Mouse (Mus musculus) kidney, adult 2 months (tissue): ENCODE results near the gene Gm4763.
"Not testable (repeated sequence)": the region's sequence is repeated elsewhere in the genome, so short reads cannot be mapped to it uniquely, and the experiment has no call there.

Source experiments
- CTCF ChIP-seq: fragments of 200-500 bp; conservative IDR thresholded peaks from 2 replicates; pipeline ENCODE4 v1.5.1; 2011; ENCODE audit warnings: low read depth, mild to moderate bottlenecking, control low read depth, low read length, moderate library complexity, mixed read lengths; ENCODE audit not compliant: insufficient read depth, insufficient read length
- POLR2A ChIP-seq: fragments of 200-500 bp; IDR thresholded peaks from one replicate; pipeline ENCODE4 v1.6.1; 2011; ENCODE audit warnings: low read depth, low read length, control low read depth

DNA sequence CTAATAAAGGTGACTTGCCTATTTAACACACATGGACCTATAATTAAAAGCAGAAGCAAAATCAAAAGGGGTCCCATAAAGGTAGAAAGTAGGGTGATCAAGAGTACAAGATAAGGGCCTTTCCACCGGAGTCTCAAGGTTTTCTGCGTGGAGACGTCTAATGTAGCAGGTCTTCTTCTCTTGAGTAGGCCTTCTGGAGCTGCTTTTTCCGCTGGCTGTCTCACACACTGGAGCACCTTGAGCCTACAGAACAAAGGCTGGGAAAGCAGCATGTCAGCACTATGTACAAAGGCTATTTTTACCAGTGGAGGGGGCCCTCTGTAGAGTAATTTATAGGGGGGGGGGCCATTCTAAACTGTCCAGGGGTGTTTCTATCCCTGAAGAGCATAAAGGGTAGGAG lies 28.8 kb downstream of the Gm4763 start:
- TF ChIP-seq POLR2A, CTCF: not testable (repeated sequence)
